Mouse (Mus musculus) olfactory bulb, adult 2 months (tissue): Measurements from ENCODE around the gene Olfr10. TPM values are rescaled to one million over a fixed set of nuclear protein-coding genes. Genes with fewer than 3 reads are reported as not detected.

Source experiments
- H3K27ac ChIP-seq: fragments of 200-500 bp; 2 replicates; pipeline ENCODE4 v1.5.1; 2012; ENCODE audit warnings: low read depth, low read length; ENCODE audit not compliant: insufficient read depth
- H3K4me1 ChIP-seq: fragments of 200-500 bp; 2 replicates; pipeline ENCODE4 v1.6.1; 2012; ENCODE audit warnings: low read length; ENCODE audit not compliant: control insufficient read depth, insufficient read depth
- H3K4me3 ChIP-seq: fragments of 200-500 bp; 2 replicates; pipeline ENCODE4 v1.5.1; 2012; ENCODE audit warnings: mild to moderate bottlenecking, low read depth, low read length, moderate library complexity; ENCODE audit not compliant: insufficient read depth
- CTCF ChIP-seq: fragments of 200-500 bp; IDR thresholded peaks from 2 replicates; pipeline ENCODE4 v1.5.1; 2012; ENCODE audit warnings: low read depth, mild to moderate bottlenecking, low read length, moderate library complexity; ENCODE audit not compliant: insufficient read depth
- POLR2A ChIP-seq: fragments of 200-500 bp; IDR thresholded peaks from 2 replicates; pipeline ENCODE4 v1.6.1; 2012; ENCODE audit warnings: mild to moderate bottlenecking, low read depth, low read length, moderate library complexity; ENCODE audit not compliant: insufficient read depth
- WGBS: fragments of 180-500 bp; shearing (Covaris S2); methylation state at CpG from one replicate; pipeline ENCODE4 v1.1.7; 2018; 5-methylcytosine and 5-hydroxymethylcytosine counted together
- polyA plus RNA-seq: library from polyadenylated mRNA; stranded (reverse); fragments of >200 nt; gene quantifications from 2 replicates; pipeline ENCODE4 v1.2.4, GENCODE M21; 2012; ENCODE audit warnings: low replicate concordance; ENCODE audit not compliant: missing spikeins, insufficient read depth, insufficient read length

Gene Olfr10
- polyA plus RNA-seq: not detected in 2 replicates

GRCm38 (mm10) chr11:49304441-49304840 is at the start of gene Olfr10:
Gene Olfr10 (plus strand): TSS chr11:49304741.
- TF ChIP-seq POLR2A (no peak), CTCF (no peak)
- H3K4me1 ChIP-seq: no peaks in the 10 kb centered on the region
- H3K4me3 ChIP-seq: no peak within 1 kb of the TSS
- H3K27ac ChIP-seq: no peak within 1 kb of the TSS

- no peak overlapping the region for H3K4me3 ChIP-seq
- no peak overlapping the region for H3K27ac ChIP-seq
- TF ChIP-seq CTCF: no peak
- TF ChIP-seq POLR2A: no peak
- H3K4me1 ChIP-seq: no peaks in the 10 kb centered on the region
- 93% methylated on average over 2 of the region's 2 CpGs for WGBS
Measured at GRCm38 (mm10) chr11:49259296-49259695, 45.2 kb upstream of the Olfr10 start.

GRCm38 (mm10) chr11:49259829-49260228 is 44.7 kb upstream of the Olfr10 start:
- Histone ChIP-seq H3K27ac (no peak overlapping the region), H3K4me1 (no peaks in the 10 kb centered on the region), H3K4me3 (no peak overlapping the region)
- WGBS: 57% methylated on average over 1 of the region's 1 CpGs
- TF ChIP-seq CTCF: no peak
- no peak for TF ChIP-seq POLR2A

- 86% methylated on average over 21 of the region's 21 CpGs for WGBS
- no peak overlapping the region for H3K4me3 ChIP-seq
- TF ChIP-seq CTCF: no peak
- H3K27ac ChIP-seq: no peak overlapping the region
- no peaks in the 10 kb centered on the region for H3K4me1 ChIP-seq
Measured at GRCm38 (mm10) chr11:49260598-49261312, 43.8 kb upstream of the Olfr10 start.

- Histone ChIP-seq H3K4me3 (no peak overlapping the region), H3K27ac (no peak overlapping the region), H3K4me1 (no peaks in the 10 kb centered on the region)
- 95% methylated on average over 14 of the region's 14 CpGs for WGBS
- no peak for TF ChIP-seq CTCF
- no peak for TF ChIP-seq POLR2A
Measured at GRCm38 (mm10) chr11:49261313-49261855, 43.2 kb upstream of the Olfr10 start.

- Histone ChIP-seq H3K4me1 (no peaks in the 10 kb centered on the region), H3K27ac (no peak overlapping the region), H3K4me3 (no peak overlapping the region)
- TF ChIP-seq POLR2A (no peak), CTCF (no peak)
- WGBS: 95% methylated on average over 5 of the region's 5 CpGs
Measured at GRCm38 (mm10) chr11:49262286-49262685, 42.3 kb upstream of the Olfr10 start.

GRCm38 (mm10) chr11:49263149-49263548 is 41.4 kb upstream of the Olfr10 start:
- Histone ChIP-seq H3K27ac (no peak overlapping the region), H3K4me1 (no peaks in the 10 kb centered on the region), H3K4me3 (no peak overlapping the region)
- 86% methylated on average over 6 of the region's 6 CpGs for WGBS
- no peak for TF ChIP-seq POLR2A
- TF ChIP-seq CTCF: no peak

- TF ChIP-seq CTCF: no peak
- TF ChIP-seq POLR2A: no peak
- no peaks in the 10 kb centered on the region for H3K4me1 ChIP-seq
- 90% methylated on average over 7 of the region's 7 CpGs for whole genome bisulfite sequencing
- H3K27ac ChIP-seq: no peak overlapping the region
- no peak overlapping the region for H3K4me3 ChIP-seq
Measured at GRCm38 (mm10) chr11:49264081-49264480, 40.5 kb upstream of the Olfr10 start.

GRCm38 (mm10) chr11:49264622-49265021 is 39.9 kb upstream of the Olfr10 start:
- H3K27ac ChIP-seq: no peak overlapping the region
- H3K4me1 ChIP-seq: no peaks in the 10 kb centered on the region
- TF ChIP-seq CTCF (no peak), POLR2A (no peak)
- H3K4me3 ChIP-seq: no peak overlapping the region
- WGBS: 67% methylated on average over 11 of the region's 11 CpGs
